Mouse (Mus musculus) limb, embryonic 11.5 days (tissue): ENCODE measurements at regions not wholly inside any gene's neighbourhood (a gene's known extent, or its start where the extent isn't known, plus 50 kb on each side); places are given as distances from the start of the nearest gene placed in this dataset.

ENCODE experiments used
- ATAC-seq: fragments of 200-750 bp; cut with Nextera tagmentation; 2 replicates; pipeline ENCODE4 v1.8.0; 2017; ENCODE audit warnings: low read depth; ENCODE audit not compliant: insufficient number of reproducible peaks, low FRiP score, low TSS enrichment
- DNase-seq: peaks from one replicate; pipeline ENCODE4 v3.0.0-alpha.2; 2015; ENCODE audit warnings: low spot score
- H3K27ac ChIP-seq: fragments of 300-500 bp; sonication (generic); replicated peaks from 2 replicates; pipeline ENCODE4 v1.5.1; 2014; ENCODE audit warnings: low read depth, mild to moderate bottlenecking, low read length
- H3K27me3 ChIP-seq: fragments of 300-500 bp; sonication (generic); 2 replicates; pipeline ENCODE4 v1.6.1; 2014; ENCODE audit warnings: mild to moderate bottlenecking, low read length, mixed read lengths; ENCODE audit not compliant: control insufficient read depth, insufficient read depth
- H3K36me3 ChIP-seq: fragments of 300-500 bp; sonication (generic); 2 replicates; pipeline ENCODE4 v1.6.1; 2014; ENCODE audit warnings: mild to moderate bottlenecking, low read length, moderate library complexity, mixed read lengths; ENCODE audit not compliant: control insufficient read depth, insufficient read depth
- H3K4me1 ChIP-seq: fragments of 300-500 bp; sonication (generic); 2 replicates; pipeline ENCODE4 v1.6.1; 2014; ENCODE audit warnings: low read length, mixed read lengths; ENCODE audit not compliant: control insufficient read depth, insufficient read depth
- H3K4me2 ChIP-seq: fragments of 300-500 bp; sonication (generic); 2 replicates; pipeline ENCODE4 v1.6.1; 2014; ENCODE audit warnings: low read depth, mild to moderate bottlenecking, moderate library complexity; ENCODE audit not compliant: severe bottlenecking
- H3K4me3 ChIP-seq: fragments of 300-500 bp; sonication (generic); 2 replicates; pipeline ENCODE4 v1.5.1; 2014; ENCODE audit warnings: low read depth, low read length
- H3K9ac ChIP-seq: fragments of 300-500 bp; sonication (generic); 2 replicates; pipeline ENCODE4 v1.6.1; 2014; ENCODE audit warnings: mild to moderate bottlenecking, low read length
- H3K9me3 ChIP-seq: fragments of 300-500 bp; sonication (generic); 2 replicates; pipeline ENCODE4 v1.6.1; 2016; ENCODE audit warnings: low read length; ENCODE audit not compliant: control insufficient read depth
- WGBS: fragments of 180-500 bp; shearing (Covaris S2); extraction: QIAGEN DNeasy Blood & Tissue Kit; methylation state at CpG from one replicate; pipeline ENCODE4 v1.1.7; 2014; 5-methylcytosine and 5-hydroxymethylcytosine counted together

GRCm38 (mm10) chr4:84805431-84805830 lies 78.7 kb upstream of the Cntln start:
- no peak overlapping the region for H3K9ac ChIP-seq
- no peak for ATAC-seq
- 89% methylated on average over 2 of the region's 2 CpGs for WGBS
- DNase-seq, result no peak
- H3K27me3 ChIP-seq, result no peaks in the 10 kb centered on the region
- no peaks in the 10 kb centered on the region for H3K4me1 ChIP-seq
- no peak overlapping the region for H3K4me3 ChIP-seq
- H3K4me2 ChIP-seq, result no peak overlapping the region
- H3K9me3 ChIP-seq, result no peaks in the 10 kb centered on the region
- no peaks in the 10 kb centered on the region for H3K36me3 ChIP-seq
- no peak overlapping the region for H3K27ac ChIP-seq

GRCm38 (mm10) chr4:84793156-84793919 lies 90.8 kb upstream of the Cntln start:
- Histone ChIP-seq H3K4me1 (no peaks in the 10 kb centered on the region), H3K27me3 (no peaks in the 10 kb centered on the region), H3K4me2 (no peak overlapping the region), H3K36me3 (no peaks in the 10 kb centered on the region), H3K4me3 (no peak overlapping the region), H3K9me3 (no peaks in the 10 kb centered on the region; the same call in 1 of the 2 replicates), H3K9ac (no peak overlapping the region), H3K27ac (no peak overlapping the region)
- 65% methylated on average over 10 of the region's 10 CpGs for WGBS
- ATAC-seq (no peak), DNase-seq (no peak)

- no peaks in the 10 kb centered on the region for H3K4me1 ChIP-seq
- no peak for ATAC-seq
- no peaks in the 10 kb centered on the region for H3K9me3 ChIP-seq
- no peaks in the 10 kb centered on the region for H3K36me3 ChIP-seq
- 63% methylated on average over 6 of the region's 6 CpGs for WGBS
- DNase-seq, result no peak
- no peak overlapping the region for H3K9ac ChIP-seq
- no peaks in the 10 kb centered on the region for H3K27me3 ChIP-seq
- H3K4me2 ChIP-seq, result no peak overlapping the region
- H3K27ac ChIP-seq, result no peak overlapping the region
- H3K4me3 ChIP-seq, result no peak overlapping the region
Observed at GRCm38 (mm10) chr4:84786583-84786982, 97.5 kb upstream of the Cntln start.

GRCm38 (mm10) chr4:84768161-84768560 lies 93.1 kb upstream of the Bnc2 start:
- H3K4me1 ChIP-seq, result no peaks in the 10 kb centered on the region
- H3K36me3 ChIP-seq, result no peaks in the 10 kb centered on the region
- no peak overlapping the region for H3K4me2 ChIP-seq
- no peaks in the 10 kb centered on the region for H3K9me3 ChIP-seq
- DNase-seq, result peak; percentile 33
- peak; percentile 44; the same call in 1 of the 2 replicates for ATAC-seq
- no peak overlapping the region for H3K9ac ChIP-seq
- WGBS, result 30% methylated on average over 11 of the region's 11 CpGs
- no peaks in the 10 kb centered on the region for H3K27me3 ChIP-seq
- H3K4me3 ChIP-seq, result no peak overlapping the region
- peak overlapping the region; percentile 39; the same call in 1 of the 2 replicates for H3K27ac ChIP-seq

- WGBS, result 47% methylated on average over 11 of the region's 11 CpGs
- Histone ChIP-seq H3K9me3 (no peaks in the 10 kb centered on the region), H3K4me3 (no peak overlapping the region), H3K27ac (no peak overlapping the region), H3K27me3 (no peaks in the 10 kb centered on the region), H3K36me3 (no peaks in the 10 kb centered on the region), H3K4me2 (no peak overlapping the region), H3K9ac (no peak overlapping the region), H3K4me1 (no peaks in the 10 kb centered on the region)
- DNase-seq (no peak), ATAC-seq (no peak)
Observed at GRCm38 (mm10) chr4:84766708-84767425, 91.8 kb upstream of the Bnc2 start.

- H3K27me3 ChIP-seq, result no peaks in the 10 kb centered on the region
- no peak for DNase-seq
- H3K9ac ChIP-seq, result no peak overlapping the region
- no peak overlapping the region for H3K4me3 ChIP-seq
- no peak for ATAC-seq
- H3K9me3 ChIP-seq, result no peaks in the 10 kb centered on the region
- H3K4me2 ChIP-seq, result no peak overlapping the region
- H3K27ac ChIP-seq, result no peak overlapping the region
- 95% methylated on average over 5 of the region's 5 CpGs for WGBS
- no peaks in the 10 kb centered on the region for H3K36me3 ChIP-seq
- no peaks in the 10 kb centered on the region for H3K4me1 ChIP-seq
Observed at GRCm38 (mm10) chr4:84757172-84757571, 82.1 kb upstream of the Bnc2 start.

GRCm38 (mm10) chr4:84752613-84753185 lies 77.6 kb upstream of the Bnc2 start:
- Histone ChIP-seq H3K4me3 (no peak overlapping the region), H3K9me3 (no peaks in the 10 kb centered on the region), H3K27me3 (no peaks in the 10 kb centered on the region), H3K27ac (no peak overlapping the region), H3K4me1 (no peaks in the 10 kb centered on the region), H3K36me3 (no peaks in the 10 kb centered on the region), H3K4me2 (no peak overlapping the region), H3K9ac (no peak overlapping the region)
- ATAC-seq, result no peak
- DNase-seq, result no peak
- 79% methylated on average over 8 of the region's 8 CpGs for WGBS

- Histone ChIP-seq H3K9me3 (no peaks in the 10 kb centered on the region), H3K27ac (no peak overlapping the region), H3K4me3 (no peak overlapping the region), H3K36me3 (no peaks in the 10 kb centered on the region), H3K9ac (no peak overlapping the region), H3K4me1 (0 out of 2 replicates have a peak, but pooled peaks cover 8% of the 10 kb centered on the region), H3K27me3 (no peaks in the 10 kb centered on the region), H3K4me2 (no peak overlapping the region)
- ATAC-seq (no peak), DNase-seq (peak; percentile 43)
- WGBS, result 5% methylated on average over 2 of the region's 2 CpGs
Observed at GRCm38 (mm10) chr4:84741301-84741700, 66.2 kb upstream of the Bnc2 start.
